Mouse (Mus musculus) midbrain, embryonic 11.5 days (tissue): ENCODE measurements around the gene Rtp4. TPM values are rescaled to one million over a fixed set of nuclear protein-coding genes. Genes with fewer than 3 reads are reported as not detected.

ENCODE experiments used
- ATAC-seq: fragments of 200-750 bp; cut with Nextera tagmentation; 2 replicates; pipeline ENCODE4 v1.8.0; 2017; ENCODE audit warnings: moderate TSS enrichment, moderate library complexity; ENCODE audit not compliant: low FRiP score
- DNase-seq: peaks from one replicate; pipeline ENCODE4 v3.0.0; 2015; ENCODE audit warnings: low spot score; ENCODE audit errors: missing footprints
- H3K27ac ChIP-seq: fragments of 300-500 bp; sonication (generic); 2 replicates; pipeline ENCODE4 v1.5.1; 2014; ENCODE audit warnings: low read depth, low read length
- H3K27me3 ChIP-seq: fragments of 300-500 bp; sonication (generic); 2 replicates; pipeline ENCODE4 v1.6.1; 2014; ENCODE audit warnings: mild to moderate bottlenecking, low read length, moderate library complexity, mixed read lengths; ENCODE audit not compliant: control insufficient read depth, insufficient read depth
- H3K36me3 ChIP-seq: fragments of 300-500 bp; sonication (generic); 2 replicates; pipeline ENCODE4 v1.6.1; 2014; ENCODE audit warnings: mild to moderate bottlenecking, low read length, moderate library complexity, mixed read lengths; ENCODE audit not compliant: control insufficient read depth, insufficient read depth
- H3K4me1 ChIP-seq: fragments of 300-500 bp; sonication (generic); 2 replicates; pipeline ENCODE4 v1.6.1; 2014; ENCODE audit warnings: low read length; ENCODE audit not compliant: control insufficient read depth, insufficient read depth
- H3K4me2 ChIP-seq: fragments of 300-500 bp; sonication (generic); 2 replicates; pipeline ENCODE4 v1.6.1; 2014; ENCODE audit warnings: mild to moderate bottlenecking, moderate library complexity
- H3K4me3 ChIP-seq: fragments of 300-500 bp; sonication (generic); 2 replicates; pipeline ENCODE4 v1.5.1; 2014; ENCODE audit warnings: low read depth, low read length
- H3K9ac ChIP-seq: fragments of 300-500 bp; sonication (generic); 2 replicates; pipeline ENCODE4 v1.6.1; 2014; ENCODE audit warnings: low read length
- H3K9me3 ChIP-seq: fragments of 300-500 bp; sonication (generic); 2 replicates; pipeline ENCODE4 v1.6.1; 2016; ENCODE audit warnings: low read length; ENCODE audit not compliant: control insufficient read depth
- WGBS: fragments of 180-500 bp; shearing (Covaris S2); extraction: QIAGEN DNeasy Blood & Tissue Kit; methylation state at CpG from one replicate; pipeline ENCODE4 v1.1.7; 2014; 5-methylcytosine and 5-hydroxymethylcytosine counted together
- polyA plus RNA-seq: library from polyadenylated mRNA; unstranded; fragments of >200 nt; fragmentation: Nextera tagmentation; extraction: Ambion mirVana; gene quantifications from 2 replicates; pipeline ENCODE4 v1.2.1, GENCODE M21; 2014

The Rtp4 gene
- polyA plus RNA-seq, 1 experiment from 2014 or later: 2.2 TPM

GRCm38 (mm10) chr16:23591119-23592105, 71.3 kb downstream of the Rtp4 start:
- H3K4me2 ChIP-seq: no peak overlapping the region
- H3K4me3 ChIP-seq: no peak overlapping the region
- no peaks in the 10 kb centered on the region for H3K4me1 ChIP-seq
- ATAC-seq (no peak), DNase-seq (no peak)
- H3K27ac ChIP-seq: no peak overlapping the region
- no peaks in the 10 kb centered on the region for H3K9me3 ChIP-seq
- H3K27me3 ChIP-seq: no peaks in the 10 kb centered on the region
- H3K9ac ChIP-seq: no peak overlapping the region
- 85% methylated on average over 5 of the region's 5 CpGs for WGBS
- no peaks in the 10 kb centered on the region for H3K36me3 ChIP-seq

GRCm38 (mm10) chr16:23592501-23592900, 72.4 kb downstream of the Rtp4 start:
- no peak overlapping the region for H3K4me2 ChIP-seq
- DNase-seq (no peak), ATAC-seq (no peak)
- no peaks in the 10 kb centered on the region for H3K9me3 ChIP-seq
- no peaks in the 10 kb centered on the region for H3K36me3 ChIP-seq
- no peak overlapping the region for H3K9ac ChIP-seq
- no peaks in the 10 kb centered on the region for H3K27me3 ChIP-seq
- H3K4me3 ChIP-seq: no peak overlapping the region
- H3K4me1 ChIP-seq: no peaks in the 10 kb centered on the region
- H3K27ac ChIP-seq: no peak overlapping the region

GRCm38 (mm10) chr16:23596696-23597095, 76.6 kb downstream of the Rtp4 start:
- H3K9ac ChIP-seq: no peak overlapping the region
- H3K9me3 ChIP-seq: no peaks in the 10 kb centered on the region
- no peaks in the 10 kb centered on the region for H3K4me1 ChIP-seq
- no peak overlapping the region for H3K27ac ChIP-seq
- WGBS: 85% methylated on average over 3 of the region's 3 CpGs
- no peaks in the 10 kb centered on the region for H3K36me3 ChIP-seq
- H3K4me2 ChIP-seq: no peak overlapping the region
- H3K4me3 ChIP-seq: no peak overlapping the region
- DNase-seq (no peak), ATAC-seq (no peak)
- no peaks in the 10 kb centered on the region for H3K27me3 ChIP-seq

GRCm38 (mm10) chr16:23597968-23598367, 77.9 kb downstream of the Rtp4 start:
- DNase-seq (no peak), ATAC-seq (no peak)
- no peaks in the 10 kb centered on the region for H3K27me3 ChIP-seq
- H3K4me3 ChIP-seq: no peak overlapping the region
- no peaks in the 10 kb centered on the region for H3K4me1 ChIP-seq
- no peaks in the 10 kb centered on the region for H3K9me3 ChIP-seq
- H3K27ac ChIP-seq: no peak overlapping the region
- no peaks in the 10 kb centered on the region for H3K36me3 ChIP-seq
- H3K9ac ChIP-seq: no peak overlapping the region
- no peak overlapping the region for H3K4me2 ChIP-seq

GRCm38 (mm10) chr16:23606220-23606619, 86.1 kb downstream of the Rtp4 start:
- Histone ChIP-seq H3K4me1 (no peaks in the 10 kb centered on the region; the same call in 1 of the 2 replicates), H3K9me3 (no peaks in the 10 kb centered on the region), H3K4me3 (no peak overlapping the region), H3K27ac (no peak overlapping the region), H3K36me3 (no peaks in the 10 kb centered on the region), H3K9ac (no peak overlapping the region), H3K4me2 (no peak overlapping the region), H3K27me3 (no peaks in the 10 kb centered on the region)
- ATAC-seq (no peak), DNase-seq (no peak)
- 89% methylated on average over 2 of the region's 2 CpGs for WGBS

GRCm38 (mm10) chr16:23606651-23607050, 86.6 kb downstream of the Rtp4 start:
- no peak for DNase-seq
- H3K4me2 ChIP-seq: no peak overlapping the region
- WGBS: 90% methylated on average over 7 of the region's 7 CpGs
- no peaks in the 10 kb centered on the region for H3K27me3 ChIP-seq
- ATAC-seq: no peak
- H3K9me3 ChIP-seq: no peaks in the 10 kb centered on the region
- H3K36me3 ChIP-seq: no peaks in the 10 kb centered on the region
- H3K4me1 ChIP-seq: no peaks in the 10 kb centered on the region; the same call in 1 of the 2 replicates
- no peak overlapping the region for H3K4me3 ChIP-seq
- no peak overlapping the region for H3K27ac ChIP-seq
- no peak overlapping the region for H3K9ac ChIP-seq

GRCm38 (mm10) chr16:23607911-23608410, 87.9 kb downstream of the Rtp4 start:
- no peaks in the 10 kb centered on the region for H3K36me3 ChIP-seq
- H3K27ac ChIP-seq: no peak overlapping the region
- DNase-seq (no peak), ATAC-seq (no peak)
- no peak overlapping the region for H3K4me3 ChIP-seq
- no peaks in the 10 kb centered on the region for H3K9me3 ChIP-seq
- WGBS: 53% methylated on average over 1 of the region's 1 CpGs
- H3K27me3 ChIP-seq: no peaks in the 10 kb centered on the region
- no peak overlapping the region for H3K9ac ChIP-seq
- H3K4me2 ChIP-seq: no peak overlapping the region
- no peaks in the 10 kb centered on the region; the same call in 1 of the 2 replicates for H3K4me1 ChIP-seq

GRCm38 (mm10) chr16:23609748-23610185, 89.7 kb downstream of the Rtp4 start:
- Histone ChIP-seq H3K4me3 (no peak overlapping the region), H3K9me3 (no peaks in the 10 kb centered on the region), H3K9ac (peak overlapping the region; percentile 20; the same call in 1 of the 2 replicates), H3K4me1 (no peaks in the 10 kb centered on the region; the same call in 1 of the 2 replicates), H3K4me2 (no peak overlapping the region), H3K36me3 (no peaks in the 10 kb centered on the region), H3K27me3 (no peaks in the 10 kb centered on the region), H3K27ac (no peak overlapping the region)
- ATAC-seq (no peak), DNase-seq (peak; percentile 83)
- WGBS: 54% methylated on average over 11 of the region's 11 CpGs

- no peaks in the 10 kb centered on the region for H3K4me1 ChIP-seq
- ATAC-seq: no peak
- H3K9ac ChIP-seq: no peak overlapping the region
- H3K27ac ChIP-seq: no peak overlapping the region
- DNase-seq: no peak
- no peak overlapping the region for H3K4me3 ChIP-seq
- no peaks in the 10 kb centered on the region for H3K36me3 ChIP-seq
- no peaks in the 10 kb centered on the region for H3K9me3 ChIP-seq
- WGBS: 71% methylated on average over 4 of the region's 4 CpGs
- no peaks in the 10 kb centered on the region for H3K27me3 ChIP-seq
- H3K4me2 ChIP-seq: no peak overlapping the region
These were observed 104.1 kb downstream of the Rtp4 start for GRCm38 (mm10) chr16:23624205-23624604.
